Mouse (Mus musculus) myocyte (in vitro differentiated cells): ENCODE results near the gene Camkk2. TPM values are rescaled to one million over a fixed set of nuclear protein-coding genes. Genes with fewer than 3 reads are reported as not detected.
A peak's percentile ranks its signal among the peaks of the same experiment; 100 is the strongest.

Experiments used
- H3K27me3 ChIP-seq: one replicate; pipeline ENCODE4 v1.6.1; 2011; ENCODE audit not compliant: control insufficient read depth, insufficient read depth, insufficient read length
- H3K36me3 ChIP-seq: one replicate; pipeline ENCODE4 v1.6.1; 2011; ENCODE audit not compliant: control insufficient read depth, insufficient read depth
- H3K4me2 ChIP-seq: one replicate; pipeline ENCODE4 v1.6.1; 2011; ENCODE audit warnings: low read depth, control low read depth
- H3K4me3 ChIP-seq: one replicate; pipeline ENCODE4 v1.5.1; 2011; ENCODE audit warnings: mild to moderate bottlenecking, control low read depth, moderate library complexity
- H3K79me2 ChIP-seq: one replicate; pipeline ENCODE4 v1.6.1; 2011; ENCODE audit not compliant: control insufficient read depth, insufficient read depth
- H3ac ChIP-seq: one replicate; pipeline ENCODE4 v1.6.1; 2011; ENCODE audit not compliant: control insufficient read depth, insufficient read length
- CEBPB ChIP-seq: IDR thresholded peaks from 2 replicates; pipeline ENCODE4 v1.6.1; 2011; ENCODE audit warnings: mild to moderate bottlenecking, moderate library complexity; ENCODE audit not compliant: poor library complexity, insufficient read depth, severe bottlenecking
- E2F4 ChIP-seq: IDR thresholded peaks from one replicate; pipeline ENCODE4 v1.6.1; 2011; ENCODE audit warnings: mild to moderate bottlenecking, control low read depth, moderate library complexity; ENCODE audit not compliant: insufficient read depth
- MAX ChIP-seq: IDR thresholded peaks from one replicate; pipeline ENCODE4 v1.6.1; 2011; ENCODE audit warnings: low read depth, mild to moderate bottlenecking, control low read depth
- MYOD1 ChIP-seq, 3 experiments: IDR thresholded peaks; one replicate each; pipeline ENCODE4 v1.6.1; 2011; ENCODE audit warnings: control low read depth in 2 of 3, low read depth in 2 of 3, mild to moderate bottlenecking in 2 of 3, moderate library complexity in 1 of 3; ENCODE audit not compliant: insufficient read length in 2 of 3, control insufficient read depth in 1 of 3
- MYOG ChIP-seq, 3 experiments: IDR thresholded peaks; one replicate each; pipeline ENCODE4 v1.6.1; 2011; ENCODE audit warnings: control low read depth in 2 of 3, low read depth in 2 of 3, mild to moderate bottlenecking in 2 of 3; ENCODE audit not compliant: insufficient read length in 2 of 3, control insufficient read depth in 1 of 3, insufficient read depth in 1 of 3
- POLR2A ChIP-seq: IDR thresholded peaks from one replicate; pipeline ENCODE4 v1.6.1; 2011; ENCODE audit warnings: low read depth, mild to moderate bottlenecking, control low read depth, moderate library complexity; ENCODE audit not compliant: insufficient read length
- POLR2AphosphoS2 ChIP-seq: IDR thresholded peaks from one replicate; pipeline ENCODE4 v1.6.1; 2011; ENCODE audit warnings: low read depth, control low read depth; ENCODE audit not compliant: insufficient read length
- REST ChIP-seq: IDR thresholded peaks from one replicate; pipeline ENCODE4 v1.6.1; 2011; ENCODE audit warnings: mild to moderate bottlenecking, control low read depth, moderate library complexity; ENCODE audit not compliant: insufficient read depth, insufficient read length
- SRF ChIP-seq: IDR thresholded peaks from one replicate; pipeline ENCODE4 v1.6.1; 2011; ENCODE audit warnings: low read depth; ENCODE audit not compliant: control insufficient read depth, insufficient read length
- TCF12 ChIP-seq: IDR thresholded peaks from one replicate; pipeline ENCODE4 v1.6.1; 2011; ENCODE audit warnings: mild to moderate bottlenecking, control low read depth; ENCODE audit not compliant: poor library complexity, insufficient read depth, severe bottlenecking
- TCF3 ChIP-seq: IDR thresholded peaks from one replicate; pipeline ENCODE4 v1.6.1; 2011; ENCODE audit warnings: low read depth, control low read depth; ENCODE audit not compliant: insufficient read length
- USF1 ChIP-seq: IDR thresholded peaks from one replicate; pipeline ENCODE4 v1.6.1; 2011; ENCODE audit warnings: low read depth, mild to moderate bottlenecking, control low read depth, moderate library complexity
- polyA plus RNA-seq: library from polyadenylated mRNA; unstranded; fragments of >200 nt; fragmentation: generic; extraction: Trizol; gene quantifications from one replicate; pipeline ENCODE4 v1.2.1, GENCODE M21; 2012; ENCODE audit warnings: missing spikeins

The Camkk2 gene
- 8.2 TPM for polyA plus RNA-seq

GRCm38 (mm10) chr5:122779277-122779834 is at the start of gene Camkk2:
Camkk2 (minus strand) TSS chr5:122779409.
- H3ac ChIP-seq: peak within 1 kb of the TSS; percentile 86
- peak within 1 kb of the TSS; percentile 35 for H3K4me3 ChIP-seq
- peaks cover 5% of the 10 kb centered on the region for H3K79me2 ChIP-seq
- H3K36me3 ChIP-seq: no peaks in the 10 kb centered on the region
- TF ChIP-seq POLR2AphosphoS2 (peak; percentile 62), CEBPB (0 out of 2 replicates have a peak, but pooled peaks have one; percentile 13), POLR2A (peak; percentile 74), TCF3 (no peak)
- H3K4me2 ChIP-seq: peak within 1 kb of the TSS; percentile 94
- no peaks in the 10 kb centered on the region for H3K27me3 ChIP-seq

GRCm38 (mm10) chr5:122825099-122825498 is 45.9 kb upstream of the Camkk2 start:
- H3K79me2 ChIP-seq: peaks cover 5% of the 10 kb centered on the region
- TF ChIP-seq TCF3 (no peak), MYOD1 (IDR thresholded peaks at IDR 0.05; ENCODE audit: control insufficient read depth in 1 of 3, insufficient read length in 2 of 3, low read depth in 2 of 3) (no peak), POLR2AphosphoS2 (no peak), E2F4 (no peak), USF1 (no peak), REST (no peak), SRF (no peak), MYOG (IDR thresholded peaks at IDR 0.05; ENCODE audit: control insufficient read depth in 1 of 3, insufficient read depth in 1 of 3, insufficient read length in 2 of 3, low read depth in 2 of 3) (no peak), MAX (no peak)
- H3K36me3 ChIP-seq: no peaks in the 10 kb centered on the region
- H3K4me2 ChIP-seq: no peak overlapping the region
- H3K27me3 ChIP-seq: no peaks in the 10 kb centered on the region
- H3ac ChIP-seq: no peak overlapping the region
- H3K4me3 ChIP-seq: no peak overlapping the region

DNA sequence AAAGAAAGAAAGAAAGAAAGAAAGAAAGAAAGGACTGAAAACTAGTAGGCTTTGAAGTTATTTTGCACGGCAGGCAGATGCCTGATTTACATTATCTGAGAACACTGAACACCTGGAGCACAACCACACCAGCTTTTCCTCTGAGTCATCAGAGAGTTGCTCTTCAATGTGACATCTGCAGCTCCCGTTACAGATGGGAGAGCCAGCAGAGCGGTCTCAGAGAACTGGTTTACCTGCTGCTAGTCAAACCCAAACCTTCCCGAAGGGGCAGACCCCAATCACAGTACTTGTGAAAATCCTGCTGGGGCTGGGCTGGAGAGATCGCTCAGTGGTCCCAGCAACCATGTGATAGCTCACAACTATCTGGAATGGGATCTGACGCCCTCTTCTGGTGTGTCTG is 45.2 kb upstream of the Camkk2 start:
- no peak overlapping the region for H3ac ChIP-seq
- no peak overlapping the region for H3K4me3 ChIP-seq
- H3K79me2 ChIP-seq: peaks cover 11% of the 10 kb centered on the region
- H3K27me3 ChIP-seq: no peaks in the 10 kb centered on the region
- H3K36me3 ChIP-seq: no peaks in the 10 kb centered on the region
- TF ChIP-seq E2F4 (no peak), MAX (no peak), TCF3 (no peak), TCF12 (no peak), MYOD1 (IDR thresholded peaks at IDR 0.05; ENCODE audit: control insufficient read depth in 1 of 3, insufficient read length in 2 of 3, low read depth in 2 of 3) (no peak)
- no peak overlapping the region for H3K4me2 ChIP-seq

DNA sequence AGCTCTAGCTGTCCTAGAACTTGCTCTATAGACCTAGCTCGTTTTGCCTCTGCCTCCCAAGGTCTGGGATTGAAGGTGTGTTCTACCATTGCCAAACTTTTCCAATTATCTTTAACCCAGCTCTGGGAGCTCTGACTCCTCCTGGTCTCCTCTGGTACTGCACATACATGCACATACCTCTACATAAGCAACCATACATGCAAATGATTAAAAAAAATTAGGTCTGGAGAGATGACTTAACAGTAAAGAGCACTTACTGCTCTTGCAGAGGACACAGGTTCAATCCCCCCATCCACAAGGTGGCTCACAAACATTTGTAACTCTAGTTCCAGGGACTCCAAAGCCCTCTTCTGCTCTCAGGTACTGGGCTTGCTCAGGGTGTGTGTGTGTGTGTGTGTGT is 44.8 kb upstream of the Camkk2 start:
- no peak overlapping the region for H3K4me3 ChIP-seq
- no peak overlapping the region for H3ac ChIP-seq
- no peaks in the 10 kb centered on the region for H3K27me3 ChIP-seq
- no peak overlapping the region for H3K4me2 ChIP-seq
- no peak for TF ChIP-seq SRF
- no peak for TF ChIP-seq CEBPB
- no peak for TF ChIP-seq POLR2A
- TF ChIP-seq MYOG (IDR thresholded peaks at IDR 0.05; ENCODE audit: control insufficient read depth in 1 of 3, insufficient read depth in 1 of 3, insufficient read length in 2 of 3, low read depth in 2 of 3): no peak
- no peak for TF ChIP-seq REST
- no peak for TF ChIP-seq TCF3
- no peak for TF ChIP-seq POLR2AphosphoS2
- TF ChIP-seq MYOD1 (IDR thresholded peaks at IDR 0.05; ENCODE audit: control insufficient read depth in 1 of 3, insufficient read length in 2 of 3, low read depth in 2 of 3): no peak
- H3K36me3 ChIP-seq: peaks cover 2% of the 10 kb centered on the region
- peaks cover 15% of the 10 kb centered on the region for H3K79me2 ChIP-seq

DNA sequence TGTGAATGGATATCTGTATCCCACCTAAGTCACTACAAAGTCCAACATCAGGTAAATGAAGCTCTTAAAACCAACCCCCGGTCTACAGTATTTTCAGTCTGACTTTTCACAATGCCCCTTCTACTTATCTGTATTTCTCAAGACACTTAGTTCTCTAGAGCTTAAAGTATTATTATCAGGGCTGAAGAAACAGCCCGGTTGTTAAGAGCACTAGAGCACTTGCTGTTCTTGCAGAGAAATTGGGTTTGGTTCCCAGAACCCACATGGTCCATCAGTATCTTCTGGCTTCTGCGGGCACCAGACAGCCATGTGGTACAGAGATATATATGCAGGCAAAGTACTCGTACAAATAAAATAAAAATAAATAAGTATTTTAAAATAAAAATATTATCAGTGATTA is 43.2 kb upstream of the Camkk2 start:
- H3K4me2 ChIP-seq: no peak overlapping the region
- no peaks in the 10 kb centered on the region for H3K27me3 ChIP-seq
- TF ChIP-seq TCF12: no peak
- TF ChIP-seq MYOG (IDR thresholded peaks at IDR 0.05; ENCODE audit: control insufficient read depth in 1 of 3, insufficient read depth in 1 of 3, insufficient read length in 2 of 3, low read depth in 2 of 3): no peak
- no peak for TF ChIP-seq MYOD1 (IDR thresholded peaks at IDR 0.05; ENCODE audit: control insufficient read depth in 1 of 3, insufficient read length in 2 of 3, low read depth in 2 of 3)
- TF ChIP-seq MAX: no peak
- no peak for TF ChIP-seq REST
- no peak for TF ChIP-seq USF1
- no peak for TF ChIP-seq SRF
- TF ChIP-seq E2F4: no peak
- no peak for TF ChIP-seq TCF3
- no peak for TF ChIP-seq CEBPB
- TF ChIP-seq POLR2AphosphoS2: no peak
- no peak for TF ChIP-seq POLR2A
- peaks cover 15% of the 10 kb centered on the region for H3K79me2 ChIP-seq
- peaks cover 18% of the 10 kb centered on the region for H3K36me3 ChIP-seq
- no peak overlapping the region for H3K4me3 ChIP-seq
- no peak overlapping the region for H3ac ChIP-seq
